Mouse (Mus musculus): Measurements from ENCODE around the gene Hoxb1.

Hoxb1 gene

DNA sequence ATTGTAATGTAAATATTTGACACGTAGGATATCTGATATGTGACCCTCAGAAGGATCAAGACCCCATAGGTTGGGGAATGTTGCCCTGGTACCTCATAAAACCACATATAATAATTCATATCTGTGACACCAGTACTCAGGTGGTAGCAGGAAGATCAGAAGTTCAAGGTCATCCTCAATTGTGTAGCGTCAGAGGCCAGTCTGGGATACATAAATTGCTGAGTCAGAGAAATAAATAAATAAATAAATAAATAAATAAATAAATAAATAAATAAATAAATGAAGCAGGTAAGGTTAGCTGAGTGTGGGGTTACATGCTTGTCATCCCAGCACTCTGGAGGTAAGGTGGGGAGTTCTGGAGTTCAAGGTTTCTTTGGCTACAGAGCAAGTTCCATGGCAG, 22.1 kb downstream of the Hoxb1 start:
- intact Hi-C loops (cut with DNase I): no loop called here

DNA sequence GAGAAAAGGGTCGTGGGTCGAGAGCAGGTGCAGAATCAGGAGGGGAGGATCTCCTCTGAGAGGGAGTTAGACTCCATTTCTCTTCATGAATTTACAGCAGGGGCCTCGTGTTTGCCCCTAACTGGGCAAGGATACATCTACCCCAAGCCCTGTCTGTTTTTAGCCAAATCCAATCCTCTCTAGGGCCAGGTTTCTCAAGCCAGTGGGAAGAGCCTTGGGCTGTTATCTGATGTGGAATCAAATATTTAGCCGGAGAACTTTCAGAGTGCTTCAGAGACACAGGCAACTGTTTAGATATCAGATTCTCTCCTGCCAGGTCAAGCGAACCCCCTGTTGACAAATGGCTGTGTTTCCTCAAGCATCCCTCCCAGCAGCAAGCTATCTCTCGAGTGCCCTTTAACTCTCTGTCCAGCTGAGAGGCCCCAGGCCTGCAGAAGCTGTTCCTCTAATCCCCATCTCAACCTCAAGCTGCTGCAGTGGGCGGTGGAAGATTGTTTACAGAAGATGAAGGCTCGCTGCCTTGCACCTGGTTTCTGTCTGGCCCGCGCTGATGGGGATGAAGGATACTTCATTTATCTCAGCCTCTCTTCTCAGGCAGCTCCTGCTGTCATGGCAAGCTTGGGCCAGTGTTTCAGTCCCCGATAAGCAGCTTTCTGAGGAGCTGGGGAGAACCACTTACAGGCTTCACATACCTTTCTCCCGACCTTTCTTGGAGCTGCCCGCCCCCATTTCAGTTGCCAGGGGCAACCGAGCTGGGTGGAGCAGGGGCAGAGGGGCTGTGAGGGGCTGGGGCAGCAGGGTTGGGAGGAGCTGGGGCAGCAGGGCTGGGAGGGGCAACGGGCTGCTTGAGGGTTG, 31.4 kb downstream of the Hoxb1 start:
- intact Hi-C loops (cut with DNase I): no loop called here

DNA sequence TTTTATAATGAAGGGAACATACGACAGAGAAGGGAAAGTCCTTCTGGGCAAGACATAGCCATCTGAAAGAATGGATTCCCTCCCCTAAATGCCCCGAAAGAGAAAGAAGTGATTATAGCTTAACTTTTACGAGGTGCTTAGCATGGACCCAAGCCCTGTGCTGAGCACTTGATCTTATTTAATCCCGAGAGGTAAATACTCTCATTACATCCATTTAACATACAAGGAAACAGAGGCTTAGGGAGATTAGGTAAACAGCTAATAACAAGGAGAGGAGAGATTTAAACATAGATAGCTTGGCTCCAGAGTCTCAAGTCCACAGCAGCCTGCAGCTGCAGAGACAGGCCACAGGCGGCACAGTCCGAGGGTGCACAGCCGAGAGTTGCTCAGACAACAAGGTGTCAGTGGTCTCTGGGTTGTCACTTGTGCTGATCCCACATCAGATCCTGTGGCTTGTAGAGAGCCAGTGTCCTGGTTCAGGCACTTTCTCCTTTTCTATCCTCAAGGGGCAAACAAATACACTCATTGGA, 32.3 kb downstream of the Hoxb1 start:
- intact Hi-C loops (cut with DNase I): no loop called here

DNA sequence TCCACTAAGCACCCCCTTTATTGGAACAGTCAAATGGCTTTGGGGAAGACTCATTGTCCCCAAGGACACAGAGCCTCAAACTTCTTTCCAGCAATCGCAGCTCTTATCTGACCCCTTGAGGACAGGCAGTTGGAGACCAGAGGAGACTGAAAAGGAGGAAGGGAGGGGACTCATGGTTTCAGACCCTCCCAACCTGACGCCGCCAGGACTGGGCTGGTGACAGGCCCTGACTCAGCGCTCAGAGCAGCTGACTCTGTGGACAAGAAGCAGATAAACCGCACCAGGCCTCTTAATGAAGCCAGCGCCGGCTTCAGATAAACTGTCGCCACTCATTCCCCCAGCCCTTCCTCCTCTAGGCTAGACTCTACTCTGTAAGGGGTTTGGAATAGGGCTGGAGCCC, 34.4 kb downstream of the Hoxb1 start:
- intact Hi-C loops (cut with DNase I): no loop called here

DNA sequence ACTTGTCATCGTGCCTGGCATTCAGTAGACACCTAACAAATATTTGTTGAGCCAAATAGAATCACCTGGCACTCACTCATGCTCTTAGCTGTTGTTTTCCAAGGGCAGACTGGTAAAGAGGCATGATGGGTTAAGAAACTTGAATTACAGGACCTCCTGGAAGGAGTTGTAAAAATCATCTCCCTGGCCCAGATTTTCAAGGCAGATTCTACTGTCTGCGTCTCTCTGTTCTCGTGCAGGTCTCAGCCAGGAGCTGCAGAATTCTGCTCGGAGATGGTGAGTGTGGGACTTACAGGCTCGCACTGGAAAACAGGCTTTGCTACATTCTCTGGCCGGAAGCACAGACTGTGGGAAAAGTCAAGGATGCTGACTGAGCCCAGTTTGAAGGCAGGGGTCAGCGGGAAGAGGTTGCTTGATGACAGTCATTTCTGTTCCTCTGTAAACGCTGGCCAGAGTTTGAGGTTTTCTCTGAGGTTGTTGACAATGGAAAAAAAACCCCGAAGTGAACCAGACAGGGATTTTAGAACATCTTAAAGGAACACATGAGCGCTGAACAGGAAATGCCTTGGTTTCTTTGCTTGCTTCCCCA, 38.6 kb downstream of the Hoxb1 start:
- intact Hi-C loops (cut with DNase I): no loop called here

DNA sequence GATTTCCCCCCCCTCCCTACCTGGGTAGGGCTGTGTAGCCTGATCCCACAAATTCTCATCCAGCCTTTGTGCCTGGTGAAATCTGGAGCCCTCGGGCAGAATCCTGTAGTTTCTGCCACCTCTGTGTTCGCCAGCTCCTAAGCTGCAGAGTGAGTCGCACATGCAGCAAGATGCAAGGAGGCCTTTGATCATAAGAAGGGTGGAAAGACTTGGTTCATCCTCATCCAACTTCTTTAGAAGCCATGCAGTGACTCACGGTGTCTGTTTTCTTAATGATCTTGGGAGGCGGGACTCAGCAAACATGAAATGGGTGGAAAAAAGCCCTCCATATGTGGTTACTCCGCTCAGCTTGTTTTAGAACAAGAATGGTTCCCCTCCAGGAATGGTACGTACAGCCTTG, 39.3 kb downstream of the Hoxb1 start:
- intact Hi-C loops (cut with DNase I): loop anchor here (5.0 kb wide), 1 partner anchor 103 kb away; the partner anchor contains the start of gene Hoxb5

GRCm38 (mm10) chr11:96405541-96405940, 40.0 kb downstream of the Hoxb1 start:
- intact Hi-C loops (cut with DNase I): loop anchor here (5.0 kb wide), 1 partner anchor 103 kb away; the partner anchor contains the start of gene Hoxb5

DNA sequence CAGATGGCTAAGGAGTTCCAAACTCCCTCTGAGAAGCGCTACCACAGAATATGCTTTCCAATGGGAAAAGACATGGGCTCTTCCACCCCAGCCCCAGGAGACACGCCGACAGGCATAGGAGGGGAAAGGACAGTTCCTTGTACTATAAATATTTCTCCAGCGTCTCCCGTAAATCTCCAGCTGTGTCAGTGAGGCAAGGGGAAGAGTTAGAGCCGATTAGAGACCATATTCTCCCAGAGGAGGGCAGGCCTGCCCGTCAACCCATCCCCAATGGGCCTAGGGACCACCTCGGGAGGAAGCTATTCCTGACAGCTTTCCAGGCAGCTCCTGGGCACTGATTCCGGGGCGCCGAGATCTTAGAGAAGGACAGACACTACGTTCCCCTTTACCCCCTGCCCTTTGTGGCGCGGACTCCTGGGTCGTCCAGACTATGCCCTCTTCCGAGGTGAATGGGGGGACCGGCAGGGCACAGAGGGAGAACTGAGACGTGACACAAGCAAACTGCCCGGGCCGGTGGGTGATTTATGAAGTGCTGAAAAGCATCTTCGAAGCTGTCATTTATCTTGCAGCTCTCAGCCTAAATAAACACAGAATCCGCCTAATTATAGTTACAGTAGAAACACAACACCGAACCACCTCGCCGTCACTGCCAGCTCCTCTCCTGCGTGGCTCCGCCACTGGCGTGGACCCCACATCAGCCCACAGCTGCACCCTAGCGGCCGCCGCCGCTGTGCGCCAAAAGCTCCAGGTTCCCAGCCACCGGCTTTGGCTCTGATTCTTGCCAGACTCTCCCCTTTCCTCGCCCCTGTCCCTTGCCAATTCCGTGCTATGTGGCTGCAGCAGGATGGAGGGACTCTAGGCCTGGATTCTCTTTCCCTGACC, 41.9 kb downstream of the Hoxb1 start:
- intact Hi-C loops (cut with DNase I): loop anchor here (2.0 to 5.0 kb wide), 2 partner anchors 53 to 105 kb away; partner anchors contain the start of gene Hoxb5

DNA sequence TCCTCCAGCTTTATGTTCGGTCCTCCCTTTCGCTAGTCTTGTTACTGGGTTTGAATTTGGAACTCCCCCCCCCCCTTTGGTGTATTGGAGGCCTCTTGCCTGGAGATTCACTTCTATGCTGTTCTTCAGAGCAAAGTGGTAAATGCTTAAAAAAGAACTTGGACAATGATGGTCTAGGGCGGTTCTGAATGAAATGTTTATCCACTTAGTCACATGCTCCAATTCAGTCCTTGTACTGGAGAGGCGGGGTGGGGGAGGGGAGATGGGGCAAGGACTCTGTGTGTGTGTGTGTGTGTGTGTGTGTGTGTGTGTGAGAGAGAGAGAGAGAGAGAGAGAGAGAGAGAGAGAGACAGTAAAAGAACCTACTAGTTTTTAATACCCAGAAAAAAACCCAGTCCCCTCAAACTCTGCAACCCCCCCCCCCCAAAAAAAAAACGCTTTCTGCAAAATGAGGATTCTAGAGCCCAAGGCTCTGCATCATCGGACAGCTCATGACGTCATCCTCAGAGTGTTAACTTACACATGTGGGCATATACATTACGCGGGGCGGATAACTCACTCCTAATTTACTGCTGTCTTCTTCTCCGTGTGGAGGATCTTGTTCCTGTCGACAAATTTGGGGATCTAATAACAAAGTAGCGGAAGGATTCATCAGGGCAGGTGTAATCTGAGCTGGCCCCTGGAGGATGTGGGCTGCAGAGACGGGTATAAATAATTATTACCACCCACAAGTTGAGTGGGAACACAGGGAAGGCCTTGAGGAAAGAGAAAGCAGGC, 42.9 kb downstream of the Hoxb1 start:
- intact Hi-C loops (cut with DNase I): loop anchor here (5.0 kb wide), 1 partner anchor 106 kb away; the partner anchor contains the start of gene Hoxb5

GRCm38 (mm10) chr11:96411019-96411418, 45.5 kb downstream of the Hoxb1 start:
- intact Hi-C loops (cut with DNase I): no loop called here

DNA sequence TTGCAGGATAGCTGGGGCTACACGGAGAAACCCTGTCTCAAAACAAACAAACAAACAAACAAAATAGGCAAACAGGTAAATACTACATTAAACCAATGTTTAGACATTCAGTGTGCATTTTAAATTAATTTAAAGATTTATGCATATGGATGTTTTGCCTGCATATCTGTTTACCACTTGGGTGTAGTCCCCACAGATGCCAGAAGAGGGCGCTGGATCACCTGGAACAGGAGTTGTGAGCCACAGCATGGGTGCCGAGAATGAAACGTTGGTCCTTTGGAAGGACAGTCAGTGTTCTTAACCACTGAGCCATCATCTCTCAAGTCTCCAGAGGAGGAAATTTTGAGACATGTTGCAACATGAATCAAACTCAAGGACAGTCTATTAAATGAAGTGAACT, 46.4 kb downstream of the Hoxb1 start:
- intact Hi-C loops (cut with DNase I): no loop called here

GRCm38 (mm10) chr11:96412941-96413491, 47.5 kb downstream of the Hoxb1 start:
- intact Hi-C loops (cut with DNase I): no loop called here

- intact Hi-C loops (cut with DNase I): no loop called here
Observed at GRCm38 (mm10) chr11:96413527-96413926, 48.0 kb downstream of the Hoxb1 start.

DNA sequence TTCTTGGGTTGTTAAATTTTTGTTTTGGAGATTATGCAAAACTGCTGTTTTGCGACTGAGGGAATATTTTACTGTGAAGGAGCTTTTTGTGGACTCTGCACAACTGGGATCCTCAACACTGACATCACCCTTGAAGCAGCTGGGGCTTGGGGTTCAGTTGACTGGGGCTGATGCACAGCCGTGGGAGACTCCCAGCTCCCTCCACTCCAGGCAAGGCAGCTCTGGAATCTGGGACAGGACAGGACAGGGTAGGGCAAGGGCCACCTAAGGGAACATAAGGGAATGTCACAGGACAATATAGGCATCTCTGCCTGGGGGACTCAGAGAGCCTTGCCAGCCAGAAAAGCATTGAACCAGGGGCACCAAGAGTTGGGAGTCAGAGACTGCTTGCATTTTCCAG, 48.5 kb downstream of the Hoxb1 start:
- intact Hi-C loops (cut with DNase I): no loop called here

Small RNAs within 50 kb of the gene (microRNA-seq; reads per million reads assigned to microRNA genes)
- 60,207 to 88,893 reads per million in 2 experiments for gene Mir10a
